Mouse (Mus musculus) hindbrain, embryonic 14.5 days (tissue): ENCODE measurements around the gene Rtl10. TPM values are rescaled to one million over a fixed set of nuclear protein-coding genes. Genes with fewer than 3 reads are reported as not detected.
A peak's percentile ranks its signal among the peaks of the same experiment; 100 is the strongest.

Experiments
- ATAC-seq: fragments of 200-750 bp; cut with Nextera tagmentation; 2 replicates; pipeline ENCODE4 v1.8.0; 2017; ENCODE audit warnings: moderate number of reproducible peaks, mild to moderate bottlenecking, moderate TSS enrichment, moderate library complexity; ENCODE audit not compliant: low FRiP score
- DNase-seq: peaks from one replicate; pipeline ENCODE4 v3.0.0-alpha.2; 2015; ENCODE audit warnings: low spot score
- H3K27ac ChIP-seq: fragments of 300-500 bp; sonication (generic); 2 replicates; pipeline ENCODE4 v1.5.1; 2014; ENCODE audit warnings: mild to moderate bottlenecking, moderate library complexity
- H3K27me3 ChIP-seq: fragments of 300-500 bp; sonication (generic); 2 replicates; pipeline ENCODE4 v1.6.1; 2014; ENCODE audit warnings: mild to moderate bottlenecking, low read length, mixed read lengths; ENCODE audit not compliant: control insufficient read depth, insufficient read depth
- H3K36me3 ChIP-seq: fragments of 300-500 bp; sonication (generic); replicated peaks from 2 replicates; pipeline ENCODE4 v1.6.1; 2014; ENCODE audit not compliant: control insufficient read depth, insufficient read depth
- H3K4me1 ChIP-seq: fragments of 300-500 bp; sonication (generic); replicated peaks from 2 replicates; pipeline ENCODE4 v1.6.1; 2014; ENCODE audit warnings: antibody characterized with exemption, low read length, mixed read lengths; ENCODE audit not compliant: control insufficient read depth, insufficient read depth
- H3K4me2 ChIP-seq: fragments of 300-500 bp; sonication (generic); replicated peaks from 2 replicates; pipeline ENCODE4 v1.6.1; 2014; ENCODE audit warnings: mild to moderate bottlenecking, moderate library complexity
- H3K4me3 ChIP-seq: fragments of 300-500 bp; sonication (generic); replicated peaks from 2 replicates; pipeline ENCODE4 v1.5.1; 2014; ENCODE audit warnings: mild to moderate bottlenecking, low read length
- H3K9ac ChIP-seq: fragments of 300-500 bp; sonication (generic); 2 replicates; pipeline ENCODE4 v1.6.1; 2014
- H3K9me3 ChIP-seq: fragments of 300-500 bp; sonication (generic); 2 replicates; pipeline ENCODE4 v1.6.1; 2016; ENCODE audit warnings: low read length; ENCODE audit not compliant: control insufficient read depth
- WGBS: fragments of 180-500 bp; shearing (Covaris S2); extraction: QIAGEN DNeasy Blood & Tissue Kit; methylation state at CpG from one replicate; pipeline ENCODE4 v1.1.7; 2014; 5-methylcytosine and 5-hydroxymethylcytosine counted together
- polyA plus RNA-seq: library from polyadenylated mRNA; unstranded; fragments of >200 nt; fragmentation: Nextera tagmentation; extraction: Ambion mirVana; gene quantifications from 2 replicates; pipeline ENCODE4 v1.2.1, GENCODE M21; 2014

Gene Rtl10
- 2.5 and 3.1 TPM in 2 replicates for polyA plus RNA-seq

DNA sequence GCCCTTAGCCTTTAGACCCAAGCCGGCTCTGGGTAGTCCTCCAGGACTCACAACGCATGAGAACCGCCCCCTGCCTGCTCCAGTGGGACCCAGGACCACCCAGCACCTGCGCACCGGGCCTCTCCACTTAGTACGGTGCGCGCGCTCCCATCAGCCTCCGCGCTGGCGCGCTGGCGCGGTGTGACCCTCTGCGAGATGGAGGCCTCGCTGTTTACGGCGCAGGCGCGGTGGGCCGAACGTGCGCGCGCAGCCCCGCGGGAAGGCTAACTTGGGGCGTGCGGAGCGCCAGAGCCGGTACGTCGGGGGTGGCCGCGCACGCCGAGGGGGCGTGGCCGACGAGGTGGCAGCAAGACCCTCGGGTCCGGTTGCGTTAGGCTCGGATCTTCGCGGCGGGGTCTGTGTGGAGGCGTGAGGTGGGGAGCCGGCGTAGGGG, at the start of gene Rtl10, which contains the start of gene Gnb1l:
Rtl10 (plus strand) TSS at position 344 of the 433 bp plus-strand sequence.
Gnb1l (plus strand) TSS at position 156 of the 433 bp plus-strand sequence.
- peak within 1 kb of the TSS; percentile 71 for H3K4me2 ChIP-seq
- H3K27me3 ChIP-seq: no peaks in the 10 kb centered on the region
- peaks cover 23% of the 10 kb centered on the region for H3K36me3 ChIP-seq
- peak within 1 kb of the TSS; percentile 94 for H3K27ac ChIP-seq
- ATAC-seq (peak; percentile 98), DNase-seq (peak; percentile 98)
- under 1% methylated on average over 51 of the region's 51 CpGs for WGBS
- peaks cover 17% of the 10 kb centered on the region for H3K4me1 ChIP-seq
- peak within 1 kb of the TSS; percentile 93 for H3K9ac ChIP-seq
- no peaks in the 10 kb centered on the region for H3K9me3 ChIP-seq
- H3K4me3 ChIP-seq: peak within 1 kb of the TSS; percentile 89

DNA sequence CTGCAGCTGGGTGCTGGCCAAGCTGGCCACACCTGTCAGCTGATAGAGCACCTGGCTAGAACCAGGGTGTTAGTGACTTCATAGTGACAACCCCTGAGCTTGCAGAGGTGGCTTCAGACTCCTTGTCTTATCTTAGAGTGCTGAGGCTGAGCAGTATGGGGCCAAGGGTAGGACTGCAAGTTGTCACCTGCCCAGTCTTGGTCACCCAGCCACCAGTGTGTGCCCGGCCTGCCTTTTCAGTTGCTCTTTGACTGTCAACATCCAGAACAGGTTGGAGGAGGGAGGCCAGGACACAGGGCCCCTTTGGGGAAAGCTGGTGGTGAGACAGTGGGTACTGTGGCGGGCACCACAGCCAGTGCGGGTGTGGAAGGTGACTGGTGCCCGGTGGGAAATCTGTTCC, 49.7 kb upstream of the Rtl10 start:
- Histone ChIP-seq H3K9ac (no peak overlapping the region), H3K27me3 (no peaks in the 10 kb centered on the region), H3K4me2 (no peak overlapping the region), H3K36me3 (peaks cover 5% of the 10 kb centered on the region; the same call in 1 of the 2 replicates), H3K9me3 (no peaks in the 10 kb centered on the region), H3K4me1 (no peaks in the 10 kb centered on the region), H3K27ac (no peak overlapping the region), H3K4me3 (no peak overlapping the region)
- ATAC-seq (no peak), DNase-seq (no peak)
- 98% methylated on average over 4 of the region's 4 CpGs for WGBS

DNA sequence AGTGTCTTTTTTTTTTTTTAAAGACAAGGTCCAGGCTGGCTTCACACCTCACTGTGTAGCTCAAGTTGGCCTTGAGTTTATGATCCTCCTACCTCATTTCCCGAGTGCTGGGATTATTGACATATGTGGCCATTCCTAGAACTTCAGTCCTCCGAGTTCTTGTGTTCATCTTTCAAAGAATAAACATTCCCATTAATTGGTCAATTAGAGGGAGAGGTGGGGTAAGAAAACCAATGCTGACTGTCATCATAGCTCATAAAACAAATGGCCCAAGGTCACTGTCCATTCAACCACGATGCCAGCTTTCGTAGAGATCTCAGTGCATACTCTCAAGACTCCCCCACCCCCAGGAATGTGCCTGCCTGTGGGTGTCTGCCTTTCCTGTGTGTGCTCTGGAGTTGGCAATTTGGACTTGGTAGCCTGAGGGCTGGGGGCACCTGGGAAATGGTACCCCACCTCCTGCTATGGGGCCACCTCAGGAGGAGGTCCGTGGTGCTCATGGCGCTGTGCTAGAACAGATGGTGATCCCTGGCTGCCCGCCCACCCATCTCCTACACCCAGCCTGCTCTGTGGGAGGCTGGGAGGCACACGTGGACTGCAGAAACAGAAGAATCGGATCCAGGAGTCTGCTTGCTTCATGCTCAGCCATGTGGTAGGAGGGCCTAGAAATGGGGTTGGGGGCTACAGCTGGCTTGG, 47.1 kb upstream of the Rtl10 start:
- Histone ChIP-seq H3K27ac (no peak overlapping the region), H3K4me3 (no peak overlapping the region), H3K9me3 (no peaks in the 10 kb centered on the region), H3K27me3 (no peaks in the 10 kb centered on the region), H3K9ac (no peak overlapping the region), H3K36me3 (peaks cover 8% of the 10 kb centered on the region), H3K4me2 (no peak overlapping the region), H3K4me1 (no peaks in the 10 kb centered on the region)
- no peak for DNase-seq
- 64% methylated on average over 9 of the region's 9 CpGs for WGBS
- peak; percentile 9; the same call in 1 of the 2 replicates for ATAC-seq

DNA sequence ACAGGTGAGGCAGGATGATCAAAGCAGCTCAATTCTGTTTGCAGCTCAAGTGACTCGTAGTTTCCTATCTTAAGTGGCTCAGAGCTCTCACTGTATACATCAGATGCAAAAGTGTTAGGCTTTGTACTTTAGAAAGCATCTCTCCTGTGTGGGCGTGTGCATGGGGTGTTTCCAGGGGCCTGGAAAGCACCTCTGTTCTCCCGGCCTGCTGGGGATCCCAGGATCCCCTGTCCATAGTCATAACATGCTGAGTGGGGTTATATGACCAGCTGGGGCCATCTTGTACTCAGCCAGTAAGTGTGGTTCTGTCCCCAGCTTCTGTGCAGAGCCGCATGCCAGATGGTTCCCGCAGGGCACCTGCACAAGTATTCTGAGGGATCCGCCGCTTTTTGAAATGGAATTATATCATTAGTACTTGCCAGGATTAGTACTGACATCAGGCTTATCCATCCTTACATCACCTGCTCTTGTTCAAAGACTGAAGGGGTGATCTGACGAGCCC, 46.3 kb upstream of the Rtl10 start:
- no peaks in the 10 kb centered on the region for H3K4me1 ChIP-seq
- WGBS: 76% methylated on average over 8 of the region's 8 CpGs
- no peak overlapping the region for H3K27ac ChIP-seq
- no peaks in the 10 kb centered on the region for H3K9me3 ChIP-seq
- no peak for ATAC-seq
- no peaks in the 10 kb centered on the region for H3K27me3 ChIP-seq
- no peak overlapping the region for H3K4me3 ChIP-seq
- no peak for DNase-seq
- no peak overlapping the region for H3K4me2 ChIP-seq
- peaks cover 15% of the 10 kb centered on the region for H3K36me3 ChIP-seq
- H3K9ac ChIP-seq: no peak overlapping the region

DNA sequence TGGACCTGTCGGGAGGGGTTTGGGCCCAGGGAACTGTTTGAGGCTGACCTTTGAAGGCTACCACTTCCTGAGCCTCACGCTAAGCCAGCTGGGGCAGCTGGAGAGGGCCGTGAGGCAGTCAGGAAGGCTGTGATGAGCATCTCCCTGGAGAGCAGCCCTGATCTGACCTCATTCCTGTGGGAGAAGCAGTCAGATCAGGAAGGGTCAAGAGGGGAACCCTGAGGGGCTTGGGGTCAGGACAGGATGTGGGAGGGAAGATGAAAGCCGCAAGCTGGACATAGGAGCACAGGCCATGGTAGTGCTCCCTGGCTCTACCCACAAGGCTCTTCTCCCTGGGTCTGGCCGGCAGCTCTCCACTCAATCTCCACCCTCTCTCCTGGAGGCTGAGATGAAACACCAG, 44.9 kb upstream of the Rtl10 start:
- Histone ChIP-seq H3K9me3 (no peaks in the 10 kb centered on the region), H3K27me3 (no peaks in the 10 kb centered on the region), H3K4me2 (no peak overlapping the region), H3K4me3 (no peak overlapping the region), H3K9ac (no peak overlapping the region; the same call in 1 of the 2 replicates), H3K36me3 (peaks cover 15% of the 10 kb centered on the region), H3K27ac (no peak overlapping the region), H3K4me1 (no peaks in the 10 kb centered on the region)
- no peak for ATAC-seq
- no peak for DNase-seq
- WGBS: 49% methylated on average over 5 of the region's 5 CpGs

DNA sequence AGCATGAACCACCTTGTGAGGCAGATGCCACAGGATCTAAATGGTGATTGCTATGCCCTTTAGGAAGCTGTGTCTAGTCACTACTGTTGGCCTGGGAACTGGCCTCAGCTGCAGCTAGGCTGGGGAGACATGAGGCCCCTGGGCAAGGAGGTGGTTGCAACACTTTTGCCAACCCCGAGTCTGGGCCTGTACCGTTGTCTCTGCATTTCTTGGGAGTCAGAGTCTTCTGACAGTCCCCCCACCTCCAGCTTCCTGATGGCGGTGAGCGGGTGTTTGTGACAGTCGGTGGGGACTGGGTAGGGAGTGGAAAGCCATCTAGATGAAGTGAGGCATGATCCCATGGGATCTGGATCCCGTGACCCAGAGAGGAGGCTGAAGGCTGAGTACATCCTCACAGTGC, 43.3 kb upstream of the Rtl10 start:
- no peak overlapping the region for H3K9ac ChIP-seq

DNA sequence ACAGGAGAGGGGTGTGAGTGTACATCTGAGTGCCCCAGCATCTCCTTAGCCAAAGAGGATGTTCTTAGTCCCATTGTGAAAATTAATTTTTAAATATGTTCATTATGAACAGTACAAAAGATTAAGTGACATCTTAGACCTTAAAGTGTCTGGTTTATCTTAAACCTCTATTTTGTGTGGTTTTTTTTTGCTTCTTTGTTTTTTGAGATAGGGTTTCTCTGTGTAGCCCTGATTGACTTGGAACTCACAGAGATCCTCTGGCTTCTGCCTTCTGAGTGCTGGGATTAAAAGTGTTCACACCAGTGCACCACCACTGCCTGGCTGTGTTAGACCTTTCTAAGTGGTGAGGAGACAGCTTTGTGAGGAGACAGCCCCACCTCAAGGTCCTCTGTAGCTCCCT, 40.0 kb upstream of the Rtl10 start:
- H3K4me2 ChIP-seq: no peak overlapping the region
- peaks cover 16% of the 10 kb centered on the region for H3K4me1 ChIP-seq
- H3K27me3 ChIP-seq: no peaks in the 10 kb centered on the region
- H3K9me3 ChIP-seq: no peaks in the 10 kb centered on the region
- no peak overlapping the region for H3K27ac ChIP-seq
- no peak for ATAC-seq
- H3K9ac ChIP-seq: no peak overlapping the region
- H3K4me3 ChIP-seq: no peak overlapping the region
- no peak for DNase-seq
- H3K36me3 ChIP-seq: peaks cover 15% of the 10 kb centered on the region

More for the DNA sequence above, 43.3 kb upstream of the Rtl10 start:
- Histone ChIP-seq H3K36me3 (peaks cover 15% of the 10 kb centered on the region), H3K4me3 (no peak overlapping the region), H3K9me3 (no peaks in the 10 kb centered on the region), H3K27ac (no peak overlapping the region), H3K4me1 (peaks cover 15% of the 10 kb centered on the region), H3K4me2 (no peak overlapping the region), H3K27me3 (no peaks in the 10 kb centered on the region)
- 84% methylated on average over 6 of the region's 6 CpGs for WGBS
- DNase-seq (no peak), ATAC-seq (no peak)

DNA sequence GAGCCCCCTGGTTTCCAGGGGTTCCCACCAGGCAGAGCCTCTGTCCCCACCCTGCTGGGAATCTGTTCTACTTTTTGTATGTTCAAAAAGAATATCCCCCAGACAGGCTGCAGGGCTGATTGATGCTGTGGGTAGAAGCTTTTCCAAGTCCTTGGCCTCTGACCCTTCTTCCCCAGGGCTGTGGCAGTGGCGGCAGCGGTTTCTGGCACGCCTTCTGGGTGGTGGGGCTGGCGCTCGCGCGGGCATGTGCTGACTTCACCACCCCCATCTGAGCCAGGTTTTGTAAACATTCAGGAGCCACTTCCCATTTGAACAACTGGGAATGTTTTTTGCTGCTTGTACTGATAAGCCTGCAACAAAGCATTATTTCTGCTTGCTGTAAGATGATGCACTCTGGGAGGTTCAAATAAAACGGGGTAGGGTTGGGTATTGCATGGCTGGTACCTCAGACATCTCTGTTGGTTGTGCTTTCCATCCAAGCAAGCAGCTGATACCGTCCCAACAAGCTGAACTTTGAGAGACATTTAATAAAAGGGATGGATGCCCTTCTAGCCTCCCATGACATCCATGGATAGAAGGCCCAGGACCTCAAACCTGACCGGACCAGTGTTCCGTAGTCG, 39.3 kb upstream of the Rtl10 start:
- H3K4me2 ChIP-seq: peak overlapping the region; percentile 43
- ATAC-seq (peak; percentile 27; the same call in 1 of the 2 replicates), DNase-seq (no peak)
- 13% methylated on average over 12 of the region's 12 CpGs for WGBS
- peaks cover 15% of the 10 kb centered on the region for H3K36me3 ChIP-seq
- peak overlapping the region; percentile 68 for H3K27ac ChIP-seq
- H3K4me1 ChIP-seq: peaks cover 16% of the 10 kb centered on the region
- 0 out of 2 replicates have a peak overlapping the region, but pooled peaks have one; percentile 6 for H3K4me3 ChIP-seq
- H3K27me3 ChIP-seq: no peaks in the 10 kb centered on the region
- H3K9ac ChIP-seq: peak overlapping the region; percentile 59
- H3K9me3 ChIP-seq: no peaks in the 10 kb centered on the region

DNA sequence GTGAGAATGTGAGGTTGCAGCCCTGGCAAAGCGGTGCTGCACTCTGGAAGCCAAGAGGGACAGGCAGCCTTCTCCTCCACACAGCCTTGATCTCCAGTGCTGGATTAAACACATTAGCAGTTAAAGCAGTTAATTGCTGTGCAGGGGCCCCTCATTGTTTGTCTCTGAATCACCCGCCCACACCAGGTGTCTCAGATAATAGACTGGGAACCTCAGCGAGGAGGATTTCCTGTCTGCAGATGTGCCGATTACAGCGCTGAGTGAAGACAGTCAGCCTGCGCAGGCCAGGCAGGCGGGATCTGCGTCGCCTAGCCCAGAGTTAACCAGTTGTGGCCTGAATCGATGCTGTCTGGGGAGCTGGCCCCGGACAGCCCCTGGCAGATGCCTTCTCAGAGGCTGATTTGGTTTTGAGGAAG, 38.7 kb upstream of the Rtl10 start:
- 0 out of 2 replicates have a peak overlapping the region, but pooled peaks have one; percentile 6 for H3K4me3 ChIP-seq
- peak; percentile 85 for ATAC-seq
- DNase-seq: peak; percentile 54
- peaks cover 16% of the 10 kb centered on the region for H3K4me1 ChIP-seq
- peaks cover 15% of the 10 kb centered on the region for H3K36me3 ChIP-seq
- peak overlapping the region; percentile 59 for H3K9ac ChIP-seq
- H3K27ac ChIP-seq: peak overlapping the region; percentile 68
- peak overlapping the region; percentile 43 for H3K4me2 ChIP-seq
- no peaks in the 10 kb centered on the region for H3K9me3 ChIP-seq
- WGBS: 2% methylated on average over 11 of the region's 11 CpGs
- H3K27me3 ChIP-seq: no peaks in the 10 kb centered on the region
